Mouse (Mus musculus): ENCODE measurements at regions not wholly inside any gene's neighbourhood (a gene's known extent, or its start where the extent isn't known, plus 50 kb on each side); places are given as distances from the start of the nearest gene placed in this dataset.

- peak in 1 of 2 experiments; percentile 38 for DNase-seq (ENCODE audit: low spot score in 2 of 2)
Observed at GRCm38 (mm10) chrX:12466312-12466711, 121.3 kb upstream of the Atp6ap2 start.

- DNase-seq (ENCODE audit: low spot score in 2 of 2) = peak in 1 of 2 experiments; percentile 5
Observed at GRCm38 (mm10) chrX:12466897-12467296, 120.7 kb upstream of the Atp6ap2 start.

GRCm38 (mm10) chrX:12467528-12468179 is 119.9 kb upstream of the Atp6ap2 start:
- peak in 1 of 2 experiments; percentile 11 for DNase-seq (ENCODE audit: low spot score in 2 of 2)

- DNase-seq (ENCODE audit: low spot score in 2 of 2) = no peak
Observed at GRCm38 (mm10) chrX:12472296-12472695, 115.3 kb upstream of the Atp6ap2 start.

GRCm38 (mm10) chrX:12479207-12479606 is 108.4 kb upstream of the Atp6ap2 start:
- DNase-seq (ENCODE audit: low spot score in 2 of 2) = no peak

GRCm38 (mm10) chrX:12490957-12491356 is 96.6 kb upstream of the Atp6ap2 start:
- DNase-seq (ENCODE audit: low spot score in 2 of 2) = no peak

- no peak for DNase-seq (ENCODE audit: low spot score in 2 of 2)
Observed at GRCm38 (mm10) chrX:12493216-12493615, 94.4 kb upstream of the Atp6ap2 start.

- DNase-seq (ENCODE audit: low spot score in 2 of 2) = no peak
Observed at GRCm38 (mm10) chrX:12493916-12494315, 93.7 kb upstream of the Atp6ap2 start.

- no peak for DNase-seq (ENCODE audit: low spot score in 2 of 2)
Observed at GRCm38 (mm10) chrX:12494535-12494934, 93.1 kb upstream of the Atp6ap2 start.

GRCm38 (mm10) chrX:12500601-12501000 is 87.0 kb upstream of the Atp6ap2 start:
- no peak for DNase-seq (ENCODE audit: low spot score in 2 of 2)

- no peak for DNase-seq (ENCODE audit: low spot score in 2 of 2)
Observed at GRCm38 (mm10) chrX:12502364-12502763, 85.2 kb upstream of the Atp6ap2 start.

- DNase-seq (ENCODE audit: low spot score in 2 of 2) = no peak
Observed at GRCm38 (mm10) chrX:12503581-12503980, 84.0 kb upstream of the Atp6ap2 start.

GRCm38 (mm10) chrX:12511119-12511518 is 76.5 kb upstream of the Atp6ap2 start:
- DNase-seq (ENCODE audit: low spot score in 2 of 2) = no peak

GRCm38 (mm10) chrX:12525044-12525443 is 62.6 kb upstream of the Atp6ap2 start:
- no peak for DNase-seq (ENCODE audit: low spot score in 2 of 2)

- DNase-seq (ENCODE audit: low spot score in 2 of 2) = no peak
Observed at GRCm38 (mm10) chrX:12530406-12531311, 56.9 kb upstream of the Atp6ap2 start.

All from cerebellum, postnatal 4 days (tissue).